Mouse (Mus musculus) CD4-positive, CD25-positive, alpha-beta regulatory T cell, adult 4 months (primary cell): ENCODE measurements around the gene Rc3h1. TPM values are rescaled to one million over a fixed set of nuclear protein-coding genes. Genes with fewer than 3 reads are reported as not detected.

Experiments
- ATAC-seq: one replicate; pipeline ENCODE4 v1.8.0; 2017
- polyA plus RNA-seq, 2 experiments: library from polyadenylated mRNA; unstranded; fragments of 100-300 nt; shearing (Covaris generic); gene quantifications; one replicate each; pipeline ENCODE4 v1.2.1; 2017

Rc3h1 gene
- polyA plus RNA-seq, 2 experiments from 2014 or later, result 13.1 to 14.3 TPM

- no peak for ATAC-seq
Measured at GRCm38 (mm10) chr1:160967268-160967667, 61.0 kb downstream of the Rc3h1 start.

DNA sequence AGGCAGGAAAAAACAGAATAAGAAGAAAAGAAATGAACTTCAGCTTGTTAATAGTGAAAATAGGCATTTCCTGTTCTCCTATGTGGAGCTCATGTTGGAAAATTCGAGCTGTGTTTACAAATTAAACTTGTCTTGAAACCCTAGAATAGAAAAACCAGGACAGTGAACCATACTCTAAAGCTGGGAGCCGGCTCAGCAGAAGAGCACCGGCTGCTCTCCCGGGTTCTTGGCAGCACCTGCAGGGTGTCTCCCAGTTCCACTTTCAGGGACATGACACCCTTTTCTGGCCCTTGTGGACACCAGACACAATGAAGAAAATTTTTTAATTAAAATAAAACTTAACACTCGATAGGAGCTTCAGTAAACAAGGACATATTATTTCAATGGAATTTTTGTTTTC, 62.4 kb downstream of the Rc3h1 start:
- ATAC-seq, result no peak

- ATAC-seq, result no peak
Measured at GRCm38 (mm10) chr1:160978071-160978735, 72.0 kb downstream of the Rc3h1 start, which contains the start of gene Serpinc1. Gene Serpinc1 (plus strand): TSS chr1:160978585.

DNA sequence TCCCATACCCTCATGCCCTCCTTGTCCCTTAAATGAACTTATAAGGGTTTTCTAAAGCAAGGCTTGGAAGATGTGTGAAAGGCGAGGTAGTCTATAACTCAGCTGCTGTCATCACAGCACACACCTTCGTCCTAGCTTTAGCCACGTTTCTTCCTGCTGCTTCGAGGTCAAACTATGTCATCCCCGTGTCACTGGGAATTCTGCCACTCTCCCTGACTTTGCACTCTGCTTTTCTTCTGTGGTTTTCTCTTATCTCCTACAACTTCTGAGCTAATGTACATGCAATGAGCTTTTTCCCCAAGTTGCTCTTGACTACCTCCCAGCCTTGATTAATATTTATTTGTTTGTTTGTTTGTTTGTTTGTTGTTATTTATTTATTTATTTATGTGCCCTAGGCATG, 73.8 kb downstream of the Rc3h1 start:
- ATAC-seq, result no peak

- ATAC-seq, result no peak
Measured at GRCm38 (mm10) chr1:160980537-160981234, 74.5 kb downstream of the Rc3h1 start.

GRCm38 (mm10) chr1:160981337-160981736, 75.1 kb downstream of the Rc3h1 start:
- no peak for ATAC-seq

- no peak for ATAC-seq
Measured at GRCm38 (mm10) chr1:160982887-160983286, 76.7 kb downstream of the Rc3h1 start.

DNA sequence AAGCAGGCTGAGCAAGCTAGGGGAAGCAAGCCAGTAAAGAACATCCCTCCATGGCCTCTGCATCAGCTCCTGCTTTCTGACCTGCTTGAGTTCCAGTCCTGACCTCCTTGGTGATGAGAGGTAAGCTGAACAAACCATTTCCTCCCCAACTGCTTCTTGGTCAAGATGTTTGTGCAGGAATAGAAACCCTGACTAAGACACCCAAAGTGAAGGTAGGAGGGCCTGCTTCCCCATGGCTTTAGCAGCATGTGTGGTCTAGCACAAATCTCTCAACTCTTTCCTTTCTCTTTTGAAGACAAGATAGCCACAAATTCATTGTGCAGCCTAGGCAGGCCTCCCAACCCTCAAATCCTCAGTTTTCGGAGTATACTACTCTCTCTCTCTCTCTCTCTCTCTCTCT, 78.5 kb downstream of the Rc3h1 start:
- ATAC-seq, result peak; percentile 53

GRCm38 (mm10) chr1:160985477-160985876, 79.3 kb downstream of the Rc3h1 start:
- ATAC-seq, result no peak

DNA sequence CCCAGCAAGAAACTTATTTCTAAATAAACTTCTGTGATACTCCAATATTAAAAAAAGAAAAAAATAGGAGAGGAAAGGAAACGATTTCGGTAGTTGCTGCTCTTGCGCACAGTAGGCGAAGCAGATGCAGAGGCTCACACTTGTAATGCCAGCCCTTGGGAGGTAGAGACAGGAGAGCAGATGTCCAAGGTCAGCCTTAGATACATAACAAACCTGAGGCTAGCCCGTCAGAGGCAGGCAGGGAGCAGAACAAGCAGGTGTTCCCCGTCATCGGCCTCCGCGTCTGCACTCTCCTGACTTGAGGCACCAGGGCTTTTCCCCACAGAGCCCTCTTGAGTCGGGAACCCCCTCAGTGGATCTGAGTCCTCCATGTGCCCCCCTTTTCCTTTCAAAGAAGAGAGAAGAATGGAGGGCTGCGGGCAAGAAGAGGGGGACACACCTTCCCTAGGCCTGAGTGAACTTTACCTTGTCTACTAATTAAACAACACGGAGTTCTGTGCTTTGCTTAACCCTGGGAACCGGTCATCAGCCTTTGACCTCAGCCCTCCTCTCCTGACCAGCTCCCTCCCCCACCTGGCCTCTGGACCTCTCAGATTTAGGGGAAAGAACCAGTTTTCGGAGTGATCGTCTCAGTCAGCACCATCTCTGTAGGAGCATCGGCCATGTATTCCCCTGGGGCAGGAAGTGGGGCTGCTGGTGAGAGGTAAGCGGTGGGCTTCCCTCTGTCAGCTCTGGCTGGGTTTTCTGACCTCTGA, 80.8 kb downstream of the Rc3h1 start:
- ATAC-seq, result no peak

- no peak for ATAC-seq
Measured at GRCm38 (mm10) chr1:160989395-160989794, 83.2 kb downstream of the Rc3h1 start.

DNA sequence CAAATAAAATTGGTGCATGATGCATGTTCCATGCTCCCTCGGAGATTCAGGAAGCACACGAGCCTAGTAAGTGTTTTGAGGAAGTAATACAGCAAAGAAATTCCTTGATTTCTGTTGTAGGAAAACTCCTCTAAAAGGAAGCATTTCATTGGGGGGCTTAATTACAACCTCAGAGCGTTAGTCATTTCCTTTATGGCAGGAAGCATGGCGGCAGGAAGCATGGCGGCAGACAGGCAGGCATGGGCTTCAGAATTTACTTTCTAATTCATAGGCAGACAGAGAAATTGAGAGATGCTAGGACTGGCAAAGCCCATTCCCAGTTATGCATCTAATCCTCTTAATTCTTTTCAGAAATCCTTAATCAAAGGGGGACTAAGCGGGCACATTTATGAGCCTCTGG, 87.6 kb downstream of the Rc3h1 start:
- ATAC-seq, result no peak

- no peak for ATAC-seq
Measured at GRCm38 (mm10) chr1:161004942-161005341, 98.7 kb downstream of the Rc3h1 start.

- ATAC-seq, result no peak
Measured at GRCm38 (mm10) chr1:161005526-161005925, 99.3 kb downstream of the Rc3h1 start.

DNA sequence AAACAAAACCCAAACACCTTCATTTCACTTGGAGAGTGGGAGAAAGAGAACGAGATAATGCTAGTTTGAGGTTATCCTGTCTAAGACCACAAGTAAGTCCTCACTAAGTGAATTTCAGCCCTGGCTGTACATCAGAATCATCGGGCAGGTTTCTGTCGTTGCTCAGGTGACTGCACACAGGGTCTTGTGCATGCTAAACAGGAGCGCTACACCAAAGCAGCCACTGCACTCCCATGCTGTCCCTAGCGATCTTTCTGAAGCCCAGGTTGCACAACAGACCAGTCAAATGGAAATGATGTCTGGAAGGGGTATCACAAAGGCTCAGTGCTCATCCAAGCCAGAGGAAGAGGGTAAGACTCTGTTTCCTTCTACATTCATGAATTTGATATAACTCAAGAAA, 100.3 kb downstream of the Rc3h1 start:
- ATAC-seq, result no peak

DNA sequence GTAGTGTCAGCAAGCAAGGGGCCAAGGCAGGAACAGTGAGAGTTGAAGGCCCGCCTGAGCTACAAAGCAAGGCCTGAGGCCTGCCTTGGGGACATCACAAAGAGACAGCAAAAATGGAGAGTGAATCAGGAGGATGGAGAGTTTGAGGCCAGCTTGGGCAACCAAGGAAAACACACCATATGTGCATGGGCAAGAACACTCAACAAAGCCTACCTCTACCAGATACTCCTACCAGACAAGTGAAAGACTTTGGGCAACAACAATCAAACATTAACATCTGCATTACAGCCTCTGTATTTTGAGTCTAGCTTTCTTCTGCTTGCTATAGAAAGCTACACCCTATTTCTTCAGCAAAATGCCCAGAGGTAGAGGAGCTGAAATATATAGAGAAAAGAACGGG, 101.8 kb downstream of the Rc3h1 start:
- ATAC-seq, result no peak

DNA sequence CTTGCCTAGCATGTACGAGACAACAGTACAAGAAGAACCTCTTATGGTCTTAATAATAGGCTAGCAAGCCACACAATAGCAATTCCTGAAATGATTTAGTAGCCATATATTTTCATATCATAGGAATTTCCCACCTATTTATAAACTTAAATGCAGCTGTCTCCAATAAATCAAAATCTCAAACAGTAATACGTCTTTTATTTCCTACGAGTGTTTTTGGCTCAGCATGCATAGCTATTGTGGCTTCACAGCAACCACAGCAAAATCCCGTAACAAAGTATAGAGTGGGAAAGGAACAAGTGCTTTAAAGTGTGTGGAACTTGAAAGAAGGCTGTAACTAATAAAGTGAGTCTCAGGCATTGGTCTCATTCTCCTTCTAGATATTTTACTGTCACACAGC, 104.2 kb downstream of the Rc3h1 start:
- no peak for ATAC-seq

GRCm38 (mm10) chr1:161016378-161016777, 110.2 kb downstream of the Rc3h1 start:
- no peak for ATAC-seq

GRCm38 (mm10) chr1:161020051-161020450, 113.8 kb downstream of the Rc3h1 start:
- ATAC-seq, result no peak
